Mouse (Mus musculus): ENCODE results near the gene Gm6710.
"Not testable (repeated sequence)": the region's sequence is repeated elsewhere in the genome, so short reads cannot be mapped to it uniquely, and the experiment has no call there.

Gene Gm6710

DNA sequence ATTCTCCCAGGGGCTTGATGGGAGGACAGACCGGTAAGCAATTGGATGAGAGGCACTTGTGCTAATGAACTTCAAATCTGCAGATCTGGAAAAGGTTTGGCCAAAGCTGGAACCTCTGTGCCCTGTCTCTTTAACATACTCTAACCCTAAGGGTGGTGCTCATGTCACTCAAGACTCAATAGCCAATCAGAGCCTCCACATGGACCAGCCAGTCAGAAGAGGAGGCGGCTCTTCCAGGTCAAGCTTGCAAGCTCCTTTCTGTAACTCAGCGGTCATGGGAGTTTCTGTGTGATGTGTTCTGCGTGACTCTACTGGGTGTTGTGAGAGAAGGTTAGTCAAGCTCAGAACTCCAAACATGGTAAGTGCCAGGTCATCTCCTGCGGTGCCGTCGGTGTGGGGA, at the start of gene Gm6710:
TSS of gene Gm6710 (plus strand) at position 196 of the 400 bp plus-strand sequence.
- DNase-seq = not testable (repeated sequence)
